ENCODE assay signal across 25 mouse cellular contexts in genomic region chr12:6865916-6866315, GRCm38 (mm10).
"Had no signal": no experiment of that assay in that cellular context is flagged by ENCODE, and none has a peak within 500 bp of the region (broad histone marks: within the 10 kb centered on the region; RNA-seq: fewer than 3 reads in every experiment).

No protein-coding gene starts in this region.

- DNase-seq: gastrocnemius, adult 2 months; gastrocnemius, postnatal 10 days; gastrocnemius, postnatal 25 days; heart, adult 18-20 months; heart, postnatal 10 days; heart, postnatal 4 days; kidney, adult 18-20 months; kidney, adult 8-10 months; kidney, postnatal 10 days; kidney, postnatal 25 days; kidney, postnatal 4 days; liver; liver, embryonic 13.5 days; liver, postnatal 0 days had no signal

- H3K4me1 ChIP-seq: heart, embryonic 10.5 days; heart, embryonic 12.5 days; hindbrain, embryonic 10.5 days; hindbrain, embryonic 12.5 days; intestine, embryonic 15.5 days; limb, embryonic 10.5 days; limb, embryonic 12.5 days; liver, embryonic 13.5 days; liver, embryonic 15.5 days had no signal

- H3K4me3 ChIP-seq: gastrocnemius, adult 2 months; heart, embryonic 10.5 days; heart, embryonic 12.5 days; hindbrain, embryonic 10.5 days; hindbrain, embryonic 12.5 days; intestine, embryonic 15.5 days; layer of hippocampus, adult 2 months; left cerebral cortex, adult 2 months; limb, embryonic 10.5 days; limb, embryonic 12.5 days; liver, embryonic 13.5 days; liver, embryonic 15.5 days had no signal

- H3K27ac ChIP-seq: gastrocnemius, adult 2 months; heart, embryonic 10.5 days; hindbrain, embryonic 10.5 days; hindbrain, embryonic 12.5 days; hindbrain, embryonic 14.5 days; intestine, embryonic 15.5 days; layer of hippocampus, adult 2 months; left cerebral cortex, adult 2 months; limb, embryonic 10.5 days; limb, embryonic 12.5 days; liver, embryonic 13.5 days; liver, embryonic 15.5 days had no signal

- H3K27me3 ChIP-seq: heart, embryonic 12.5 days; hindbrain, embryonic 12.5 days; intestine, embryonic 15.5 days; limb, embryonic 12.5 days; liver, embryonic 13.5 days; liver, embryonic 15.5 days had no signal
